Mouse (Mus musculus): ENCODE measurements around the gene Barhl2. TPM values are rescaled to one million over a fixed set of nuclear protein-coding genes. Genes with fewer than 3 reads are reported as not detected.

The Barhl2 gene
- polyA plus RNA-seq, 1 experiment from 2014 or later: 1.4 TPM

DNA sequence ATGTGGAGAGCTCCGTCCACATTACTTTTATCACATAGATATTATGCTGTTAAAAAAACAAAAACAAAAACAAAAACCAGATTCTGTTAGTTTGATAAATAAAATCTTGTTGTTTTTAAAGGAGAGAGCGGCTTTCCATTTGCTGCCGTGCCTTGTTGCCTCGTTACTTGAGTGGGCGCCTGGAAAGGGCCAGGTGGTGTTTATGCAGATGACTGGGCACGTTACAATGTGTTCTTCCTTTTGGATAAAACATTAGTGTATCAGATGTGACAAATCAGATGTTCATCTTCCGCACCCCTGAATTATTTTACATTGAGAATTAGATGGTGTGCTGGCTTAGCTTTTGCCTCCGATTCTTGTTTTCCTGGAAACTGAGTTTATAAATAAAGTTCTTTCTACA is 37.1 kb downstream of the Barhl2 start:
- H3K36me3 ChIP-seq: no peaks in the 10 kb centered on the region
- no peaks in the 10 kb centered on the region for H3K9me3 ChIP-seq (replicated peaks)
- H3K9ac ChIP-seq: no peak overlapping the region
- no peak for ATAC-seq (ENCODE audit: low FRiP score)
- H3K4me2 ChIP-seq (replicated peaks): no peak overlapping the region
- no peaks in the 10 kb centered on the region for H3K4me1 ChIP-seq
- WGBS: 77% methylated on average over 8 of the region's 8 CpGs
- no peak overlapping the region for H3K4me3 ChIP-seq
- 0 out of 2 replicates have a peak, but pooled peaks cover 3% of the 10 kb centered on the region for H3K27me3 ChIP-seq
- H3K27ac ChIP-seq: no peak overlapping the region

DNA sequence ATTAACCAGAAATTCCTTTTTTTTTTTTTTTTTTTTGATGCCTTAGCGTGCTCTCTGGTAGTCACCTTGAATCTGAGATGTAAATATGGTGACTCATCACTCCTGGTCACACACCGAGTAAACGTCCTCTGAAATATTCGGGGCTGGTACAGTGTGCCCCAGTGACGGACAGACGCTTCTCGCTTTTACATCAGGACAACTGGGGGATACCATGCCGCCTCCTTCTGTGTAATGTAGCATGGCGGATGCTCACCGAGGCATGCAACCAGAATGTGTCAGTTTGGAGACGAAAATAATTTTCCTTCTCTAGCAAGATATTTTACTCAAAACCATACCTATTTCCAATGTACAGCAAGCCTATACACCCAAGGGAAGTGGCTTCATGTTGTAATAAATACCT is 37.6 kb downstream of the Barhl2 start:
- H3K4me2 ChIP-seq (replicated peaks): no peak overlapping the region
- ATAC-seq (ENCODE audit: low FRiP score): no peak
- WGBS: 79% methylated on average over 11 of the region's 11 CpGs
- H3K27me3 ChIP-seq: 0 out of 2 replicates have a peak, but pooled peaks cover 3% of the 10 kb centered on the region
- H3K27ac ChIP-seq: no peak overlapping the region
- no peak overlapping the region for H3K4me3 ChIP-seq
- H3K9ac ChIP-seq: no peak overlapping the region
- H3K36me3 ChIP-seq: no peaks in the 10 kb centered on the region
- H3K4me1 ChIP-seq: no peaks in the 10 kb centered on the region
- no peaks in the 10 kb centered on the region for H3K9me3 ChIP-seq (replicated peaks)

DNA sequence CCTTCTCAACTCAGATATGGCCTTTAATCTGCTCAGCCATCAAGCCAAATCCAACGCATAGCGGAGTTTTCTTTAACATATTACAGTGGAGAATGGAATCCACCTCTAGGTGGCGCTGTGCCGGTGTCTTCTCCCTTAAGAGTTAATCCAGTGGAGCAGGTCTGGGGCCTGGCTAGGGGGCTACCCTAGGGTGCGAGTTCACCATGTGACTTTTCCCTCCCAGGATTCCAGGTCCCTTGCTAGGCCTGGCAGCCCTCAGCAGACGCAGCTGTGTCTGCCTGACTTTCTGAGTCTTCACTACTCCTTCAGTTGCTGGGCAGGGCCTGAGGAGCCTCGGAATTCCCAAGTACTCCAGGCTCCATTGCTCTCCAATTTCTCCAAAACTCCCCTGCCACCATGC is 40.8 kb downstream of the Barhl2 start:
- ATAC-seq (ENCODE audit: low FRiP score): no peak
- Histone ChIP-seq H3K27ac (no peak overlapping the region), H3K4me2 (replicated peaks) (no peak overlapping the region), H3K9ac (no peak overlapping the region), H3K4me1 (no peaks in the 10 kb centered on the region), H3K9me3 (replicated peaks) (no peaks in the 10 kb centered on the region), H3K4me3 (no peak overlapping the region), H3K27me3 (0 out of 2 replicates have a peak, but pooled peaks cover under 1% of the 10 kb centered on the region), H3K36me3 (no peaks in the 10 kb centered on the region)
- WGBS: 31% methylated on average over 7 of the region's 7 CpGs

DNA sequence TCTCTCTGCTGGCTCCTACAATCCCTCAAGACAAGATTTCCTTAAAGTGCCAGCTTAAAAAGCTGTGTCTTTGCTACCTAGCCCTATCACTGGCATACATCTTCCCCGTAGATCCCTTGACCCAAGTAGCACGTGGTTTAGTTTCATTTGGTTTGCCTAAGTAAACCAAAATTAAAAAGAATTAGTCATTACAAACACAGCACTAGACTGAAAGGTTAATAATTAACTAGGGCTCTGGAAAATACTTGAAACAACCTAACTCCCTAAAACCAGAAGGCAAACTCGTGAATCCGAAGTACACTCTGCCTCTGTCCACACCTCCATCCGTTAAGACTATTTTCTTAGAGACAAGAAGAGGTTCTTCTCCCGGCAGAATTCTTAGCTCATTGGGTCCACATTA is 41.4 kb downstream of the Barhl2 start:
- Histone ChIP-seq H3K9me3 (replicated peaks) (no peaks in the 10 kb centered on the region), H3K4me2 (replicated peaks) (no peak overlapping the region), H3K27ac (no peak overlapping the region), H3K36me3 (no peaks in the 10 kb centered on the region), H3K4me1 (no peaks in the 10 kb centered on the region), H3K9ac (no peak overlapping the region), H3K27me3 (no peaks in the 10 kb centered on the region), H3K4me3 (no peak overlapping the region)
- ATAC-seq (ENCODE audit: low FRiP score): no peak
- WGBS: 74% methylated on average over 6 of the region's 6 CpGs

DNA sequence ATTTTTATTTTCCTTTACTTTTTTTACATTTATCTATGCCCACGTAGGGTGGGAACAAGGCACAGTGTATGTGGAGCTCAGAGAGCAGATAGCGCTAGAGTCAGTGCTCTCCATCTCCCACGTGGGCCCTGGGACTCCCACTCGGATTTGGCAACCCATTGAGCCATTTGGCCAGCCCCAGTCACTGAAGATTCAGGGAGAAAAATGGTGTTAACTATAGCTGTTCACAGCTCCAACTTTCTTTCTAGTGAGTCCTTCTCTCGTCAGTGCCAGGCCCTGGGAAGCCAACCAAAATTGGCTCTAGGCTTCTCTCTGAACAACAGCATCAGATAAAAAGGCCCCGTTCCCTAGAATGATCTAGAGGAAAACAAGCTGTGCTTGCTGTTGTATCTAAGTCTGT is 42.2 kb downstream of the Barhl2 start:
- Histone ChIP-seq H3K27me3 (no peaks in the 10 kb centered on the region), H3K9ac (no peak overlapping the region), H3K36me3 (no peaks in the 10 kb centered on the region), H3K4me3 (no peak overlapping the region), H3K27ac (no peak overlapping the region), H3K4me2 (replicated peaks) (no peak overlapping the region), H3K4me1 (no peaks in the 10 kb centered on the region), H3K9me3 (replicated peaks) (no peaks in the 10 kb centered on the region)
- 79% methylated on average over 6 of the region's 6 CpGs for WGBS
- no peak for ATAC-seq (ENCODE audit: low FRiP score)

- H3K27me3 ChIP-seq: no peaks in the 10 kb centered on the region
- no peak overlapping the region for H3K27ac ChIP-seq
- no peaks in the 10 kb centered on the region for H3K4me1 ChIP-seq
- no peaks in the 10 kb centered on the region for H3K9me3 ChIP-seq (replicated peaks)
- H3K9ac ChIP-seq: no peak overlapping the region
- 86% methylated on average over 2 of the region's 2 CpGs for WGBS
- ATAC-seq (ENCODE audit: low FRiP score): no peak
- H3K4me2 ChIP-seq (replicated peaks): no peak overlapping the region
- no peak overlapping the region for H3K4me3 ChIP-seq
- H3K36me3 ChIP-seq: no peaks in the 10 kb centered on the region
Observed at GRCm38 (mm10) chr5:106402761-106403160, 55.2 kb downstream of the Barhl2 start.

Other genes starting within 250 kb of the Barhl2 start
- gene Gm17304, start 150.9 kb upstream of the Barhl2 start, polyA plus RNA-seq (2016; fragmentation: Nextera tagmentation; extraction: Ambion mirVana): not detected in 2 replicates
- 79.2 and 82.9 TPM in 2 replicates for gene Zfp644, start 239.1 kb upstream of the Barhl2 start, polyA plus RNA-seq (2016; fragmentation: Nextera tagmentation; extraction: Ambion mirVana)